Mouse (Mus musculus) hindbrain, embryonic 11.5 days (tissue): ENCODE results near the gene Afmid. TPM values are rescaled to one million over a fixed set of nuclear protein-coding genes. Genes with fewer than 3 reads are reported as not detected.

ENCODE experiments used
- ATAC-seq: fragments of 200-750 bp; cut with Nextera tagmentation; 2 replicates; pipeline ENCODE4 v1.8.0; 2017; ENCODE audit warnings: mild to moderate bottlenecking, moderate TSS enrichment, moderate library complexity; ENCODE audit not compliant: low FRiP score
- DNase-seq: peaks from one replicate; pipeline ENCODE4 v3.0.0-alpha.2; 2015; ENCODE audit warnings: low spot score
- H3K27ac ChIP-seq: fragments of 300-500 bp; sonication (generic); 2 replicates; pipeline ENCODE4 v1.5.1; 2014; ENCODE audit warnings: mild to moderate bottlenecking, low read depth, low read length
- H3K27me3 ChIP-seq: fragments of 300-500 bp; sonication (generic); 2 replicates; pipeline ENCODE4 v1.6.1; 2014; ENCODE audit warnings: mild to moderate bottlenecking, low read length, moderate library complexity, mixed read lengths; ENCODE audit not compliant: control insufficient read depth, insufficient read depth
- H3K36me3 ChIP-seq: fragments of 300-500 bp; sonication (generic); 2 replicates; pipeline ENCODE4 v1.6.1; 2014; ENCODE audit warnings: mild to moderate bottlenecking, low read length, moderate library complexity, mixed read lengths; ENCODE audit not compliant: control insufficient read depth, insufficient read depth
- H3K4me1 ChIP-seq: fragments of 300-500 bp; sonication (generic); replicated peaks from 2 replicates; pipeline ENCODE4 v1.6.1; 2014; ENCODE audit warnings: low read length, mixed read lengths; ENCODE audit not compliant: control insufficient read depth, insufficient read depth
- H3K4me2 ChIP-seq: fragments of 300-500 bp; sonication (generic); replicated peaks from 2 replicates; pipeline ENCODE4 v1.6.1; 2014; ENCODE audit warnings: mild to moderate bottlenecking, low read depth, low read length
- H3K4me3 ChIP-seq: fragments of 300-500 bp; sonication (generic); 2 replicates; pipeline ENCODE4 v1.5.1; 2014; ENCODE audit warnings: low read depth, low read length
- H3K9ac ChIP-seq: fragments of 300-500 bp; sonication (generic); 2 replicates; pipeline ENCODE4 v1.6.1; 2014; ENCODE audit warnings: low read depth, low read length
- H3K9me3 ChIP-seq: fragments of 300-500 bp; sonication (generic); 2 replicates; pipeline ENCODE4 v1.6.1; 2016; ENCODE audit warnings: low read length; ENCODE audit not compliant: control insufficient read depth
- WGBS: fragments of 180-500 bp; shearing (Covaris S2); extraction: QIAGEN DNeasy Blood & Tissue Kit; methylation state at CpG from one replicate; pipeline ENCODE4 v1.1.7; 2014; 5-methylcytosine and 5-hydroxymethylcytosine counted together
- polyA plus RNA-seq: library from polyadenylated mRNA; unstranded; fragments of >200 nt; fragmentation: Nextera tagmentation; extraction: Ambion mirVana; gene quantifications from 2 replicates; pipeline ENCODE4 v1.2.1, GENCODE M21; 2014

Gene Afmid
- polyA plus RNA-seq, 1 experiment from 2014 or later: 3.5 TPM

DNA sequence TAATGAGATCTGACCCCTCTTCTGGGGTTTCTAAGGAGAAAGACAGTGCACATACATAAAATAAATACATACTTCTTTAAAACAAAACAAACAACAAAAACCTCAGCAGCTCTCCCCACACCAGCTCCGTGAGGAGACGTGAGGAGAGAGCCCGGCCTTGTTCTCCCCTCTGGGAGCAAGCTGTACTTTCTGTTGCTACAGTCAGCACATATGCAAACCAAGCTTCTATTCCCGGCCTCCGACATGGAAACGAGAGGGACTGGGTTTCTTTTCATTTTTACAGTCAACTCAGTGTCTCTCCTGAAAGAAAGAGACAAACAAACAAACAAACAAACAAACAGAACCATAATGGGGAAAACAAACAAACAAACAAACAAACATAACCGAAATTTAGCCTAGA, 25.7 kb upstream of the Afmid start:
- Histone ChIP-seq H3K27ac (no peak overlapping the region), H3K9ac (no peak overlapping the region), H3K27me3 (no peaks in the 10 kb centered on the region), H3K4me2 (no peak overlapping the region), H3K9me3 (no peaks in the 10 kb centered on the region), H3K36me3 (no peaks in the 10 kb centered on the region), H3K4me1 (no peaks in the 10 kb centered on the region), H3K4me3 (no peak overlapping the region)
- WGBS: 79% methylated on average over 7 of the region's 7 CpGs
- no peak for DNase-seq
- ATAC-seq: no peak

DNA sequence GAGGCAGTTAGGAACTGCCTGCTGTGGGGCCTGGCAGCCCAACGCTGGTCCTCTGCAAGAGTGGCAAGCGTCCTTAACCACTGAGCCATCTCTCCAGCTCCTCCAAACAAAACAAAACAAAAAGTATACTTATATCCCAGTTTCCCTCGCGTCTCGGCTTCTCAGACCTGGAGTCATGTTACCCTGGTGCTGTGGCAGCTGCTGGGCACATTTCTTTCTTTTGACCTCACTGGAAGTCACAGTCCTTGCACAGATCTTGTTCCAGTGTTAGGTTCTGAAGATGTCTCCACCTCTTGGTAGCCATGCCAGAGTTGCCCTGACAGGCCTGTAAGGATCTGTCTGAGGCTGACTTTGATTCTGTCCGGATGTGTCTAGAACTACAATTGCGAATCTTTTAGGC, 24.1 kb upstream of the Afmid start:
- 71% methylated on average over 7 of the region's 7 CpGs for WGBS
- no peak for DNase-seq
- H3K4me2 ChIP-seq: no peak overlapping the region
- no peaks in the 10 kb centered on the region for H3K36me3 ChIP-seq
- no peak for ATAC-seq
- H3K4me3 ChIP-seq: no peak overlapping the region
- no peaks in the 10 kb centered on the region for H3K9me3 ChIP-seq
- no peak overlapping the region for H3K9ac ChIP-seq
- H3K27ac ChIP-seq: no peak overlapping the region
- H3K27me3 ChIP-seq: no peaks in the 10 kb centered on the region
- H3K4me1 ChIP-seq: no peaks in the 10 kb centered on the region

DNA sequence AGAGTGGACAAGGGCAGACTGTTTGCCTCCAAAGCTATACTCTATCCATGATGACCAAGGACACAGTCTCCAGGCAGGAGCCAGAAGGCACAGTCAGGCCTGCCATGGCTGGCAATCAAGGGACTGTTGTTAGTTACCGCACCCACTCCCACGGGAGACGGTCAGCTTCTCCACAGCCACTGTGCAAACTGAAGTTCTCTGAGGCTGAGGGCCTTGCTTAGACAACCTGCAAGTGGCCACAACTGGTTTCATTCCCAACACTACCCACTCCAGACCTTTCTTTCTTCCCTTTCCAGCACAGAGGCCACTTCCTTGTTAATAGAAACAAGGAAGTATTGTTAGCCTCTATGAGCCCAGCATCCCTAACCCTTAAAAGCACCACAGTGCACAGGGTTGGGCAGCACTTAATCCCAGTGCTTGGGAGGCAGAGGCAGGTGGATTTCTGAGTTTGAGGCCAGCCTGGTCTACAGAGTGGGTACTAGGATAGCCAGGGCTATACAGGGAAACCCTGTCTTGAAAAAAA, 22.5 kb upstream of the Afmid start:
- Histone ChIP-seq H3K9me3 (no peaks in the 10 kb centered on the region), H3K27me3 (no peaks in the 10 kb centered on the region), H3K4me1 (no peaks in the 10 kb centered on the region), H3K27ac (no peak overlapping the region), H3K9ac (no peak overlapping the region), H3K4me3 (no peak overlapping the region), H3K4me2 (no peak overlapping the region), H3K36me3 (no peaks in the 10 kb centered on the region)
- WGBS: 91% methylated on average over 3 of the region's 3 CpGs
- ATAC-seq: no peak
- no peak for DNase-seq

DNA sequence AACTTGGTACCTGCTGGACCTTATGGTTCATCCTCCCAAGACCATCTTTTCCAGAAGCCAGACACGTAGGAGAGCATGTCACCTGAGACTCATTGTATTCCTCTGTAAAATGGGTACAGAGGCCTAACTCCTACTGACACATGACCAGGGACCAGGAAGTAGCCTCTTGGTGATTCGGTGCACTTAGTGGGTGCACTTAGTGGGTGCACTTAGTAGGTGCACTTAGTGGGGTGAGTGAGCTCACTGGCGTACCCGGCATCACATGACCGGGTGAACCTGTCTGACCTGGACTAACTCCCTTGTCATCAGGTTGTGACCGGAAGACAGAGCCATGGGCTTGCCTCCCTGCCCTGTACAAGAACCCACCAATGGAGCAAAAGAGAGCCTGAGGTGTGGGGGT, 18.9 kb upstream of the Afmid start:
- Histone ChIP-seq H3K9me3 (no peaks in the 10 kb centered on the region), H3K27me3 (peaks cover 5% of the 10 kb centered on the region; the same call in 1 of the 2 replicates), H3K36me3 (no peaks in the 10 kb centered on the region), H3K9ac (no peak overlapping the region), H3K27ac (no peak overlapping the region), H3K4me3 (no peak overlapping the region), H3K4me2 (no peak overlapping the region), H3K4me1 (peaks cover 5% of the 10 kb centered on the region; the same call in 1 of the 2 replicates)
- WGBS: 94% methylated on average over 6 of the region's 6 CpGs
- no peak for ATAC-seq
- no peak for DNase-seq

DNA sequence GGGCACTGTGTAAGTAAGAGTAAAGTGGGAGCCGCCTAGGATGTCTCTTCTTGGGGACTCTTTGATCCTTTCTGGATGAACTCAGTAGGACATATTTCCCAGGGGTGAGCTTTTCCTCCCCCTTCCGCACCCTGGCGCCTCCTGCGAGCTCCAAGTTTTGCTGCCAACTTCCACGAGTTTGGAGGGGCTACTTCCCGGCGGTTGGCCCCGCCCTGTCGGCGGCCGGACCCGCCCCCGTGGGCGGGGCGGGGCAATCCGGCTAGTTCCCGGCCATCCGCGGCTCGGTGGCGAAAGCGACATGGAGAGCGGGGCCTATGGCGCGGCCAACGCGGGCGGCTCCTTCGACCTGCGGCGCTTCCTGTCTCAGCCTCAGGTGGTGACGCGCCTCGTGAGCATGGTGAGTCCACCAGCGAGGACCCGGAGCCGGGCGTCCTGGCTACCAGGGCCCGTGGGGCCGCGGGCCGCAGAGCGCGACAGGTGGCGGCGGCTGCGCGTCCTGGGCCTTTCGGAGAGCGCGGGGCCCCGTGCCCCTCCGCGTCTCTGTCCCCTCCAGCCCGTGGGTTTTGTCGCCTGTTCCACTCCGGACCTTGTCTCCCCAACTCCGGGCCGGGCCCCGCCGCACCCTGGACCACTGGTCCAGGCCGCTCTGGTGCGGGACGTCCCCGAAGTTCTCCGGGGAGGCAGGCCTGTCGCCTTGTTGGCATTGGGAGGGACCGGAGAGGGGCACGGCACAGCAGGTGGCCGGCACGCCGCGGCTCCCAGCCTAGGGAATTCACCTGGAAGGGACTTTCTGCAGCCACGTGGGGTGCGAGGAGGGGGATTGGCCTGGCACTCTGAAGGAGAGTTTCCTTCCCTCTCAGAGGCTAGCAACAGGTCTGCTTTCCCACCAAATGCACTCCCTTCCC, 16.1 kb upstream of the Afmid start, which contains the start of the genes Gm20708 and Syngr2:
Gene Gm20708 (plus strand): TSS at position 262 of the 905 bp plus-strand sequence.
Gene Syngr2 (plus strand): TSS at position 262 of the 905 bp plus-strand sequence.
- peaks cover 5% of the 10 kb centered on the region; the same call in 1 of the 2 replicates for H3K27me3 ChIP-seq
- H3K9me3 ChIP-seq: no peaks in the 10 kb centered on the region
- WGBS: under 1% methylated on average over 73 of the region's 75 CpGs
- H3K4me3 ChIP-seq: peak within 1 kb of the TSS; percentile 62
- no peaks in the 10 kb centered on the region; the same call in 1 of the 2 replicates for H3K36me3 ChIP-seq
- peak within 1 kb of the TSS; percentile 30; the same call in 1 of the 2 replicates for H3K27ac ChIP-seq
- peaks cover 5% of the 10 kb centered on the region; the same call in 1 of the 2 replicates for H3K4me1 ChIP-seq
- peak within 1 kb of the TSS; percentile 100 for H3K4me2 ChIP-seq
- peak; percentile 69 for ATAC-seq
- peak within 1 kb of the TSS; percentile 64 for H3K9ac ChIP-seq
- peak; percentile 90 for DNase-seq

DNA sequence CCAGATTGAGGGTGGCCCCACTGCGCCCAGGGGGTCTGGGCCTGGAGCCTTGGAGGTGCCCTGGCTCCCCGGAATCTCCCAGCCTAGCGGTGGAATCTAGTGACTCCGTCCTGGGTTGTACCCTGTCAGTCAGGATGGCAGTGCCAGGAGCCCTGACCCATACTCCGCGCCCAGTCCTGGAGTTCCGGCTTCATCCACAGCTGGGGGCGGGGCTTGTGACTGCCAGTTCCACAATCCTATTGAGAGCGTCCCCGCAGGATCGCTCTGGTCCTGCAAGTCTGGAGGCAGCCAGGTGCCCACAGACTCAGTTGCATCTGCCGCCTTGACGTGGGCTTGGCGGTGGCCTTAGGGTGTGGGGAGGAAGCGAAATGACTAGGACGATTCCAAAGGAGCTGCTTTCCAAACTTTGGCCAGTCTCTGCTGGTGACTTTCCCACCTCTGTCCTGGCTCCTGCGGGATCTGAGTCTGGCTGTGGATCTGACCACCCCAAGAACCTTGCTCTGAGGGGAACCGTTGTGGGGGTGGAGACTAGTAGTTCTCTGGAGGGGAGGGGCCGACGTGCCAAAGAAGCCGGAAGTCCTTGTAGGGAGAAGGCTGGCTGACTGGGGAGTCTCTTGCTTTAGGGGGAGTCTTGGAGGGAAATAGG, 15.2 kb upstream of the Afmid start:
- Histone ChIP-seq H3K4me1 (peaks cover 5% of the 10 kb centered on the region; the same call in 1 of the 2 replicates), H3K36me3 (no peaks in the 10 kb centered on the region; the same call in 1 of the 2 replicates), H3K27me3 (peaks cover 5% of the 10 kb centered on the region; the same call in 1 of the 2 replicates), H3K27ac (no peak overlapping the region), H3K9me3 (no peaks in the 10 kb centered on the region), H3K9ac (peak overlapping the region; percentile 64), H3K4me2 (peak overlapping the region; percentile 100), H3K4me3 (peak overlapping the region; percentile 62)
- WGBS: under 1% methylated on average over 21 of the region's 21 CpGs
- ATAC-seq (peak; percentile 67; the same call in 1 of the 2 replicates), DNase-seq (peak; percentile 86)

DNA sequence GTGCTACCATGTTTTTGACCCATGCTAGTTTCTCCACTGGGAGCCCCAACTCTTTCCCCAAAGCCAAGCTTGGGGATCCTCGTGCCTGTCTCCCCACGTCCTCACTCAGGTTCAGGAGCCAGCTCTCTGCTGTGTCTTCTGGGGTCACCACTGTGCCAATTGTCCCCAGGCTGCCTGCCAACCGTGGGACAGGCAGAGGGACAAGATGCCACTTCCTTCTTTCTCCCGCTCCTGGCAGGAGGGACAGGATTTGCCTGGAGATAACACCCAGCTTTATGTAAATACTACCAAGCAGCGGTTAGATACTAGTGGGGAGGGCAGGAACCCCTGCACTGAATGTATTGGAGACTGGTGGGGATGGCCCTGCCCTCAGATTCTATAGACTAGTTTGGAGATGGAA, 11.9 kb upstream of the Afmid start:
- H3K27me3 ChIP-seq: peaks cover 5% of the 10 kb centered on the region; the same call in 1 of the 2 replicates
- ATAC-seq (no peak), DNase-seq (no peak)
- H3K4me1 ChIP-seq: peaks cover 5% of the 10 kb centered on the region; the same call in 1 of the 2 replicates
- no peak overlapping the region for H3K27ac ChIP-seq
- no peak overlapping the region for H3K4me2 ChIP-seq
- no peaks in the 10 kb centered on the region; the same call in 1 of the 2 replicates for H3K36me3 ChIP-seq
- 92% methylated on average over 5 of the region's 5 CpGs for WGBS
- no peak overlapping the region for H3K9ac ChIP-seq
- H3K9me3 ChIP-seq: no peaks in the 10 kb centered on the region
- H3K4me3 ChIP-seq: no peak overlapping the region

DNA sequence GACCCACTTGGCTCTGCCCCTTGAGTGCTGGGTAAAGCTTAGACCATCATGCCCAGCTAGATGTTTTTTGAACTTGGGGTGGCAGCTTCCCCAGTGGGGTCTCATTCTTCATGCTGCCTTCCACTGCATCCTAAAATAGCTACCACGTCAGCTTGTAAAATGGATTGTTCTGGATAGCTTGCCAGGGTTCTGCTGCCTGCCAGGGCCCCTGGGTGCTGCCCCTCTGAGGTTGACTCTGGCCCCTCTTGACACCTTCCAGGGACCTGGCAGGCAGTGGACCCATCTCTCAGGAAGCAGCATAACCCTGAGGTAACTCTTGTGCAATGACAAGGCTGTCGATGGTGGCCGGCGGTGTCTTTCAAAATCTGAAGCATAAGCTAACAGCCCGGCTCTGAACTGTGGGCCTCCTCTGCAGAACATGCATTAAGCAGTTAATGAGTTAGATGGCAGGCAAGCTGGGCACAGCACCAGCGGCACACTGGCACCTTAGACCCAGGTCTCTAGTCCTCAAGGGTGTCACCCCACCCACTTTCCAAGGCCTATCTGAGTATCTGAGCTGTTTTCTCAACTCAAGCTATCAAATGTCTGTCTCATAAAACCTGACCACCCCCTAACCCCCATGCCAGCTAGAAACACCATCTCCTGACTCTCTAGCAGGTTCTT, 10.9 kb upstream of the Afmid start:
- H3K4me2 ChIP-seq: no peak overlapping the region
- no peak overlapping the region for H3K4me3 ChIP-seq
- H3K27ac ChIP-seq: no peak overlapping the region
- peaks cover 2% of the 10 kb centered on the region; the same call in 1 of the 2 replicates for H3K4me1 ChIP-seq
- H3K36me3 ChIP-seq: no peaks in the 10 kb centered on the region; the same call in 1 of the 2 replicates
- 96% methylated on average over 6 of the region's 6 CpGs for WGBS
- DNase-seq (no peak), ATAC-seq (no peak)
- H3K9me3 ChIP-seq: no peaks in the 10 kb centered on the region
- peaks cover 3% of the 10 kb centered on the region; the same call in 1 of the 2 replicates for H3K27me3 ChIP-seq
- no peak overlapping the region for H3K9ac ChIP-seq
